Mouse (Mus musculus): ENCODE data around the gene Zfp322a.
"Not testable (repeated sequence)": the region's sequence is repeated elsewhere in the genome, so short reads cannot be mapped to it uniquely, and the experiment has no call there.

Zfp322a gene

DNA sequence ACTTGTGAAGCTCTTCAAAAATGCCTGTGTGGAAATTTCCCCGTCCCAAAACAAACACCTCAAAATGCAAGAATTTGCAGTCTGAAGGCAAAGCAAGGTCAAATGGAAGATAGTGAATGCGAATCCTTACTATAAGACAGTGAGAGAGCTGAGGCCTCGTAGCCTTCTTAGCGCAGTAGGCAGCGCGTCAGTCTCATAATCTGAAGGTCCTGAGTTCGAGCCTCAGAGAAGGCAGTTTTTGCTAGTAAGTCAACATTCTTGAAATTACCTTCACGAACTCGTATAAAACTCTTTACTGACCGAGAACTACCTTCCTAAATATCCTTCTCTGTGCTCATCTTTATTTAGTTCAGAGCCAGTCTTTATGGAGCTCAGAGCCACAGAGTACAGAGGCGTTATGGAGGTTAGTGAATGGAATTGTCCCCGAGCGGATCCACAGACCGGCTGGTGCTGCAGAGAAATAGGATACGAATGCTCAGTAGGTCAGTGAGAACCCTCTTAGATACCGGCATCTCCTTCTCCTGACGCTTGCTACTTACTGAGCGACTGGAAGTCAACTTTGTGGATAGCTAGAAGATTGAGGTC is 51.6 kb downstream of the Zfp322a start:
- DNase-seq (ENCODE audit: low spot score): no peak

DNA sequence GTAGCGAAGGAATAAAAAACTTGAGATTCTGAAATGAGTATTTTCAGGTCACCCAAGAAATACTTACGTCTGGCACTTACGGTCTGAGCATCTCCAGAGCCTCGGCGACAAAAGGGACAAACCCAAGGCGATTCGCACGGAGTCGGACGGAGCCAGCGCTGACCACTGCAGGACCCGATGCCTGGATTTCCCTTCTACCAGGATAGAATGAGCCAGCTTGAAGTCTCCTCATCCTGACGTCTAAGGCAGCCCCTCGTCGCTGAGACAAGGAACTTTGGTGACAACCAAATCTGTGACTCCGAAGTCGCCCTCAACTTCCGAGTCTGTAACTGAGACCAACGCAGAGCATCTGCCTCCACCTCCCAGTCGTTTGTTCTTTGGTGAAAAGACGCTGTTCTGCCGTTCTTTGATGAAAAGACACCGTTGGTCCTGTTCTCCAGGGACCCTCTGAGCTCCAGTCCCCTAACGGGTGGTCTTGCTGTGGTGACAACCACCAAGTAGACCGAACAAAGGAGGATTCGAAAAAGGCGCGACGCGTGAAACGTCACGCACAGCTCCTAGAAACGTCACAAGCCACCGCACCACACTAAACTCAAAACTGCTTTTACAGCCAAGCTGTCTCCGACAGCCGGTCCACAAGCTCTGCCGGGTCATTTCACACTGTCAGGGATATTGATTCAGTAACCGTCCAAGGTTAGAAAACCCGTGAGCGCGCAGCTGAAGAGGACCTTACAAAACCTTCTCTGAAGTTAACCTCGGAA is 55.9 kb downstream of the Zfp322a start:
- DNase-seq (ENCODE audit: low spot score): no peak

DNA sequence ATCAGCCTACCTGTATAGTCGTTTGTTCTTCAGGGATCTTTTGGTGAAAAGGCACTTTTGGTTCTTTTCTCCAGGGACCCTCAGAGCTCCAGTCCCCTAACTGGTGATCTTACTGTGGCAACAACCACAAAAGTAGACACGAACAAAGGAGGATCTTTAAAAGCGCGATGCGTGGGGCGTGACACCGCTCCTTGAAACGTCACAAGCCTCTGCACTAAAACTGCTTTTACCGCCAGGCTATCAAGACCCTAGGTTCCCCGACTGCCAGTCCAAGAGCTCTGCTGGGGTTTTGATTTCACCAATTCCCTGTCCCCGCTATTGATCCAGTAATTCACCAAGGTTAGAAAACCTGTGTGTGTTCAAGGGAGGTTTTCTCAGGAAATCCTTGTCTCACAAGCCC is 59.0 kb downstream of the Zfp322a start:
- DNase-seq (ENCODE audit: low spot score): no peak

DNA sequence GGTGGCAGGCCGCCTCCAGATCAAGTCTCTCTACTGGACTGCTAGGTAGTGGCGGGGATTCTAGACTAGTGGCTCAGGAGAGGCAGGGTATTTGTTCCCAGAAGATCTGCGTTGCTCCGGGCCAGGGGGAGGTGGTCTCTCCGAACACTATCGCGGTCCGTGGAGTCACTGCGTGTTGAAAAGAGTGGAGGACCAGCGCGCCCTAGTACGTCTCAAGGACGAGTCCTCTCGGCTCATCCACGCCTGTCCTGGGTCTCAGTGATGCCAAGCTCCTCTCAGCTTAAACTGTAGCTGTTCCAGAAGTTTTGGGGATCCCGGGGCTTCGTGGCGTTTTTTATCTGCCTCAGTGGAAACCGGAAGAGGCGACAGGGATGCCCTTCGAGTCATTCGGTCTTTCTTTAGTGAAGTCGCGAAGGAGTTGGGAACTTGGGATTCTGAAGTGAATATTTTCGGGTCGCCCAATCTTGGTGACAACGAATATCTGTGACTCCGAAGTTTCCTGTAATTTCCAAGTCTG is 59.5 kb downstream of the Zfp322a start:
- no peak for DNase-seq (ENCODE audit: low spot score)

DNA sequence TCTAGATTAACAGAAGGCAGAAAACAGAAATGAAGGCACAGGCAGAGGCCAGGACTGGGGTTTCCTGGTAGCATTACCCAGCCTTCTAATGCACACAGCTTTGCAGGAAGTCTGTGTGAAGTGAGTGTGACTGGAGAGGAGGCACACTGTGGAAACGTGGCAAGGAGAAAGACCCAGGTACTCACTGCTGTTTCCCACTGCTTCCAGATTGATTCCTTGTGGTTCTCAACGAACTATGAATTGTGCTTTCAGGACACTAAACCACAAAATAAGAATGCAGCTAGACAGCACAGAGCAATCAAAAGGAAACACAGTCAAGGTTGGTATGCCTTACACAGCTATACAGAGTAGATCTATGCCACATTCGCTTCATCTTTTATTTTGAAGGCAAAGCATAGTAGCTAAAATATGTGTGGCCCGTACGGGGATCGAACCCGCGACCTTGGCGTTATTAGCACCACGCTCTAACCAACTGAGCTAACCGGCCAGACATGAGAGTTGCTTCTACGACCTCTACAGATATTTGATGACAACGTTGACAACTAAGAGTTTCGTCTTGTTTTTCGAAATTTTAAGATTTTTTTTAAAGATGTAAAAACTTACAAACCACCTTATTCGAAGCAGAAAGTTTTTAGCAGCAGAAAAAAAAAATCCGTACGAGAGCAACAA is 60.2 kb downstream of the Zfp322a start:
- not testable (repeated sequence) for DNase-seq (ENCODE audit: low spot score)

DNA sequence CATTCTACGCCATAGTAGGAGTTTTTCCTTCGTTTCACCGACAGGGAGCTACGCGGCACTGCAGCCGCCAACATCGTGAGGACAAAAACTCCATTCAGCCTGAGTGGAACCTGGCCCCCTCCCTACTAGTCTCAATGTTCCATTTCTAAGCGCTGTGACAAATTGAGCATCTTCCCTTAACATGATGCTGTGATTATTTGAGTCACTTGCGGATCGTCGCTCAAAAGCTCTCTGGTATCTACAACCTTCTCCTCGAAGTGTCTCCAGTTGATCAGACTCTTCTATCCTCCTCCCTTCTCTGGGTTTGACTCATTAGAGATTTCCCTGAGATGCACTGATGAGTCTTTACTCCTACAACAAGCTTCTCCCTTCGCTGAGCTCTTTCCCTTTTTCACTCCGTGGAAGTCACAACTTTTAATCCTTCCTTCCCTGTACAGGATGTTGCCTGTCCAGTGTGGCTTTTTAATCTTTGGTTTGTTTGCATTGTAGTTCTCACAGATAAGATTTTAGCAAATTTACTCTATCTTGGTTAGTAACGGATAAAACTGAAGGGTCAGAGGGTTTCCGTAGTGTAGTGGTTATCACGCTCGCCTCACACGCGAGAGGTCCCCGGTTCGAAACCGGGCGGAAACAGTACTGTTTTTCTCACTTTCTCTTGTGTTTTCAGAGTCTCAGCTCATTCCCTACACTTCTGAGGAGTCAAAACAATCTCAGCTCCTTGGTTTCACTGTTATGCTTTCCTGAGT is 61.8 kb downstream of the Zfp322a start:
- DNase-seq (ENCODE audit: low spot score): no peak

DNA sequence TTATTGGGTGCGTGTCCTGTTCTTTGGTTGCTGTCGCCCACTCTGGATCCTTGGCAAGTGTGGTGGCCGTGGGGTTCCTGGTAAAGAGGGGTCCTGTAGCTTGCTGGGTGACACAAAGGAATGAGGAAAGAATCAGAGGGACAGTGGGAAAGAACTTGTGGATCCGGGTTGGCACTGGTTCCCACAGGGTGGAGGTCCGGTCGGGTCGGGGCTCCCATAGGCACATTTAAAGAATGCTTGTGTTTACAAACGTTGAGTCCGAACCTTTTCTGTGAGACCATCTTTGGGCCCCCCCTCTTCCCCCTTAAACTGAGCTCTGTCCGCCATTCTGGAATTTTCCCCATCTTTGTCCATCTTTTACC is 62.3 kb downstream of the Zfp322a start:
- DNase-seq (ENCODE audit: low spot score): no peak

Data from ovary, postnatal 10 days (tissue).